Mouse (Mus musculus) cerebellum, adult 2 months (tissue): ENCODE data around the gene D430042O09Rik.

Source experiments
- CTCF ChIP-seq: fragments of 200-500 bp; IDR thresholded peaks from 2 replicates; pipeline ENCODE4 v1.5.1; 2011; ENCODE audit warnings: low read depth, mild to moderate bottlenecking, control low read depth, low read length, moderate library complexity, borderline replicate concordance; ENCODE audit not compliant: insufficient read depth
- POLR2A ChIP-seq: fragments of 200-500 bp; IDR thresholded peaks from 2 replicates; pipeline ENCODE4 v1.6.1; 2011; ENCODE audit warnings: low read length, control low read depth, borderline replicate concordance; ENCODE audit not compliant: insufficient read depth

DNA sequence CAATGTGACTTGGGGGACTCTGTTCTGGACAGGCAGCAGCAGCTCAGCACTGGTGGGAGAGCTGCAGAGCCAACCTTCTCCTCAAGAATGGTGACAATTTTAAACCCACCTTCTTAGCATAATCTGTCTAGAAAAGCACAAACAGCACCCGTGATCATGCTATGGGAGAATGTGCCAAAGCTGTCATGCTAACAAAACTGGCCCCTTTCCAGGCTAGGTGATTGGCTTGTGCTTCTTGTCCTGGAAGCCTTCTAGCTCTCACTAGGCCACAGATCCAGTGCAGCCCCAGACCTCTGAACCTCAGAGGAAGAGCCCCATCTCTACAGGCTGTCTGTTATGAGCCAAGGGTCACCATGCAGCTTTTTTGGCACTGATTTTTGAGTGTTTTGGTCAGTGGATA is 98.9 kb downstream of the D430042O09Rik start:
- TF ChIP-seq CTCF, result no peak
- TF ChIP-seq POLR2A, result no peak
